In genomic region chr17:73087045-73087910, GRCm38 (mm10) we compare ENCODE assay signal across 12 mouse cellular contexts. TPM values are rescaled to one million over a fixed set of nuclear protein-coding genes. Genes with fewer than 3 reads are reported as not detected.
DNase-seq lines count a peak whose midpoint lies in the region; ATAC-seq and TF ChIP-seq lines count a peak whose summit lies in the region.
"Had no signal": no experiment of that assay in that cellular context is flagged by ENCODE, and none has a peak within 500 bp of the region (broad histone marks: within the 10 kb centered on the region; RNA-seq: fewer than 3 reads in every experiment).

No protein-coding gene starts in this region.

- no peaks in the 10 kb centered on the region for H3K27me3 ChIP-seq in kidney, adult 2 months (replicated peaks; ENCODE audit: control insufficient read depth, insufficient read depth, low read length)
- H3K27me3 ChIP-seq in G1E (ENCODE audit: insufficient read depth, low read length), result peaks cover 14% of the 10 kb centered on the region
- no peaks in the 10 kb centered on the region for H3K27me3 ChIP-seq in heart, postnatal 0 days (ENCODE audit: control insufficient read depth, insufficient read depth, low read length)
- no peaks in the 10 kb centered on the region for H3K27me3 ChIP-seq in small intestine, adult 2 months (ENCODE audit: control insufficient read depth, insufficient read depth, low read length)

- WGBS in kidney, adult 2 months, result 39% methylated on average over 13 of the region's 13 CpGs
- WGBS in heart, postnatal 0 days, result 12% methylated on average over 13 of the region's 13 CpGs
- WGBS in small intestine, adult 2 months, result 14% methylated on average over 13 of the region's 13 CpGs

- H3K27ac ChIP-seq in kidney, adult 2 months (ENCODE audit: insufficient read depth, low read depth, low read length), result no peak overlapping the region; the same call in 1 of the 2 replicates
- peak overlapping the region; percentile 27; the same call in 1 of the 2 replicates for H3K27ac ChIP-seq in heart, postnatal 0 days (ENCODE audit: low read depth)
- peak overlapping the region; percentile 12; the same call in 1 of the 2 replicates for H3K27ac ChIP-seq in small intestine, adult 2 months (ENCODE audit: insufficient read depth, low read depth, low read length)
- H3K27ac ChIP-seq: forebrain, embryonic 15.5 days; hindbrain, embryonic 14.5 days had no signal

- H3K4me2 ChIP-seq in heart, postnatal 0 days (ENCODE audit: low read depth, low read length), result no peak overlapping the region
- H3K4me2 ChIP-seq: forebrain, embryonic 15.5 days; hindbrain, embryonic 14.5 days had no signal

- no peaks in the 10 kb centered on the region for H3K36me3 ChIP-seq in kidney, adult 2 months (ENCODE audit: control insufficient read depth, insufficient read depth, low read length)
- no peaks in the 10 kb centered on the region for H3K36me3 ChIP-seq in G1E (replicated peaks)
- H3K36me3 ChIP-seq in heart, postnatal 0 days (replicated peaks; ENCODE audit: control insufficient read depth, insufficient read depth, low read length), result no peaks in the 10 kb centered on the region
- H3K36me3 ChIP-seq in small intestine, adult 2 months (ENCODE audit: control insufficient read depth, insufficient read depth, low read length), result no peaks in the 10 kb centered on the region
- H3K36me3 ChIP-seq: forebrain, embryonic 15.5 days had no signal

- H3K9ac ChIP-seq in heart, postnatal 0 days (replicated peaks; ENCODE audit: low read depth, low read length), result no peak overlapping the region
- H3K9ac ChIP-seq: forebrain, embryonic 15.5 days; hindbrain, embryonic 14.5 days had no signal

- TF ChIP-seq CTCF in kidney, adult 2 months (conservative IDR thresholded peaks at IDR 0.05; ENCODE audit: insufficient read depth, insufficient read length, low read depth, low read length), result no peak
- TF ChIP-seq CTCF in G1E (IDR thresholded peaks at IDR 0.05; ENCODE audit: low read depth, low read length), result no peak
- TF ChIP-seq CTCF in heart, postnatal 0 days (IDR thresholded peaks at IDR 0.05; ENCODE audit: low read depth), result no peak
- TF ChIP-seq CTCF in small intestine, adult 2 months (IDR thresholded peaks at IDR 0.05; ENCODE audit: extremely low read depth, insufficient read length, insufficient replicate concordance, low read depth, low read length), result no peak

- ATAC-seq in G1E (ENCODE audit: extremely low read depth, insufficient number of reproducible peaks, low FRiP score, poor library complexity, severe bottlenecking), result peak; percentile 93
- ATAC-seq in heart, postnatal 0 days (ENCODE audit: insufficient read depth, low read depth), result peak; percentile 24; the same call in 1 of the 2 replicates
- ATAC-seq in erythroblast, adult 5-6 weeks (replicated peaks; ENCODE audit: low FRiP score, poor library complexity, severe bottlenecking), result no peak
- ATAC-seq: forebrain, embryonic 15.5 days had no signal

- TF ChIP-seq EP300 in heart, postnatal 0 days (IDR thresholded peaks at IDR 0.05; ENCODE audit: low read depth), result no peak

- DNase-seq in kidney, adult 2 months, result peak; percentile 23
- DNase-seq in kidney, postnatal 10 days, result no peak
- DNase-seq in G1E (ENCODE audit: low spot score), result peak; percentile 6
- DNase-seq in heart, postnatal 0 days (ENCODE audit: low spot score), result no peak
- no peak for DNase-seq in layer of hippocampus, postnatal 25 days (ENCODE audit: extremely low spot score in 1 of 2, low spot score in 1 of 2)
- DNase-seq in left cerebral cortex, postnatal 14 days (ENCODE audit: low spot score in 2 of 2), result no peak
- DNase-seq: lung, adult 18-20 months; retina, postnatal 1 day had no signal

- no peaks in the 10 kb centered on the region for H3K4me1 ChIP-seq in kidney, adult 2 months (ENCODE audit: control insufficient read depth, insufficient read depth, low read length)
- H3K4me1 ChIP-seq in G1E (ENCODE audit: insufficient read depth, low read depth, low read length), result peaks cover 30% of the 10 kb centered on the region
- H3K4me1 ChIP-seq in heart, postnatal 0 days (ENCODE audit: control insufficient read depth, insufficient read depth), result peaks cover 4% of the 10 kb centered on the region; the same call in 1 of the 2 replicates
- H3K4me1 ChIP-seq in small intestine, adult 2 months (ENCODE audit: control insufficient read depth, insufficient read depth, insufficient read length, low read length), result peaks cover 8% of the 10 kb centered on the region
- H3K4me1 ChIP-seq: forebrain, embryonic 15.5 days had no signal

- intact Hi-C loops in left cerebral cortex, postnatal 14 days (cut with DNase I), result no loop called here

- no peak overlapping the region for H3K4me3 ChIP-seq in kidney, adult 2 months (ENCODE audit: insufficient read depth, low read depth, low read length)
- no peak overlapping the region; the same call in 1 of the 2 replicates for H3K4me3 ChIP-seq in G1E (ENCODE audit: low read depth, low read length)
- H3K4me3 ChIP-seq in heart, postnatal 0 days (ENCODE audit: low read depth, low read length), result no peak overlapping the region
- H3K4me3 ChIP-seq in small intestine, adult 2 months (ENCODE audit: low read depth, low read length), result peak overlapping the region; percentile 21; the same call in 1 of the 2 replicates
- H3K4me3 ChIP-seq: forebrain, embryonic 15.5 days had no signal

- H3K9me3 ChIP-seq in G1E (replicated peaks), result no peaks in the 10 kb centered on the region
- no peaks in the 10 kb centered on the region for H3K9me3 ChIP-seq in heart, postnatal 0 days (replicated peaks; ENCODE audit: control insufficient read depth, low read length)
- H3K9me3 ChIP-seq: forebrain, embryonic 15.5 days had no signal

- TF ChIP-seq POLR2A in kidney, adult 2 months (IDR thresholded peaks at IDR 0.05; ENCODE audit: low read depth, low read length), result no peak
- no peak for TF ChIP-seq POLR2A in small intestine, adult 2 months (IDR thresholded peaks at IDR 0.05; ENCODE audit: low read depth, low read length)

RNA-seq across cellular contexts. Expression of gene Lclat1, which starts 20.5 kb away (rescaled TPM):
- polyA plus RNA-seq in kidney, adult 2 months (2012; rRNA removed), result 17.3 and 18.8 TPM in 2 replicates
- 25.1 and 48.8 TPM in 2 replicates for total RNA-seq in G1E (2014; fragmentation: Nextera tagmentation)
- total RNA-seq in G1E (2017), result 10.0 and 11.8 TPM in 2 replicates
- polyA plus RNA-seq in G1E (2012), result 1.4 and 5.6 TPM in 2 replicates
- 218 and 225 TPM in 2 replicates for total RNA-seq in heart, postnatal 0 days (2014; rRNA removed; ENCODE audit: low replicate concordance)
- 31.5 and 32.8 TPM in 2 replicates for polyA plus RNA-seq in heart, postnatal 0 days (2015; fragmentation: Nextera tagmentation; extraction: Ambion mirVana)
- polyA plus RNA-seq in small intestine, adult 2 months (2012; rRNA removed), result 3.0 and 7.1 TPM in 2 replicates
- total RNA-seq in layer of hippocampus, postnatal 25 days (2021), result 10 to 100 TPM; 29.9 to 33.2 TPM
- 10 to 100 TPM; 42.0 to 44.1 TPM for total RNA-seq in left cerebral cortex, postnatal 14 days (2021)
- total RNA-seq in erythroblast, adult 5-6 weeks (2015; ENCODE audit: low replicate concordance), result 3.6 and 9.0 TPM in 2 replicates
- 1.3 and 3.3 TPM in 2 replicates for total RNA-seq in erythroblast, adult 5-6 weeks (2017; ENCODE audit: low replicate concordance)

Comparison
In these comparisons a context has a peak if more than half of its experiments do, and no peak if none do; other contexts are left out.
1. DNase-seq: peak in kidney, adult 2 months (single experiment) and G1E (single experiment); none in kidney, postnatal 10 days (single experiment), heart, postnatal 0 days (single experiment), layer of hippocampus, postnatal 25 days (0 of 2) and left cerebral cortex, postnatal 14 days (0 of 2).